Mouse (Mus musculus) embryonic facial prominence, embryonic 11.5 days (tissue): ENCODE data around the gene Sparc. TPM values are rescaled to one million over a fixed set of nuclear protein-coding genes. Genes with fewer than 3 reads are reported as not detected.

Experiments used
- ATAC-seq: fragments of 200-750 bp; cut with Nextera tagmentation; replicated peaks from 2 replicates; pipeline ENCODE4 v1.8.0; 2017; ENCODE audit warnings: low read depth; ENCODE audit not compliant: insufficient number of reproducible peaks, low FRiP score, low TSS enrichment
- DNase-seq: peaks from one replicate; pipeline ENCODE4 v3.0.0-alpha.2; 2015; ENCODE audit warnings: low spot score
- H3K27ac ChIP-seq: fragments of 300-500 bp; sonication (generic); replicated peaks from 2 replicates; pipeline ENCODE4 v1.5.1; 2014; ENCODE audit warnings: mild to moderate bottlenecking, low read depth, low read length, control low read depth
- H3K27me3 ChIP-seq: fragments of 300-500 bp; sonication (generic); 2 replicates; pipeline ENCODE4 v1.6.1; 2014; ENCODE audit warnings: mild to moderate bottlenecking, low read length, moderate library complexity, mixed read lengths; ENCODE audit not compliant: control insufficient read depth, insufficient read depth
- H3K36me3 ChIP-seq: fragments of 300-500 bp; sonication (generic); replicated peaks from 2 replicates; pipeline ENCODE4 v1.6.1; 2014; ENCODE audit warnings: low read depth, mild to moderate bottlenecking, low read length, moderate library complexity, mixed read lengths; ENCODE audit not compliant: control insufficient read depth, insufficient read depth
- H3K4me1 ChIP-seq: fragments of 300-500 bp; sonication (generic); 2 replicates; pipeline ENCODE4 v1.6.1; 2014; ENCODE audit warnings: low read length, mixed read lengths; ENCODE audit not compliant: control insufficient read depth, insufficient read depth
- H3K4me2 ChIP-seq: fragments of 300-500 bp; sonication (generic); 2 replicates; pipeline ENCODE4 v1.6.1; 2014; ENCODE audit warnings: low read depth, mild to moderate bottlenecking, control low read depth, low read length, moderate library complexity
- H3K4me3 ChIP-seq: fragments of 300-500 bp; sonication (generic); 2 replicates; pipeline ENCODE4 v1.5.1; 2014; ENCODE audit warnings: low read depth, low read length, control low read depth
- H3K9ac ChIP-seq: fragments of 300-500 bp; sonication (generic); replicated peaks from 2 replicates; pipeline ENCODE4 v1.6.1; 2014; ENCODE audit warnings: mild to moderate bottlenecking, control low read depth, low read length
- H3K9me3 ChIP-seq: fragments of 300-500 bp; sonication (generic); replicated peaks from 2 replicates; pipeline ENCODE4 v1.6.1; 2016; ENCODE audit warnings: mild to moderate bottlenecking, low read length, inconsistent platforms, mixed read lengths; ENCODE audit not compliant: control insufficient read depth
- WGBS: fragments of 180-500 bp; shearing (Covaris S2); extraction: QIAGEN DNeasy Blood & Tissue Kit; methylation state at CpG from one replicate; pipeline ENCODE4 v1.1.7; 2014; 5-methylcytosine and 5-hydroxymethylcytosine counted together
- polyA plus RNA-seq: library from polyadenylated mRNA; unstranded; fragments of >200 nt; fragmentation: Nextera tagmentation; extraction: Ambion mirVana; gene quantifications from 2 replicates; pipeline ENCODE4 v1.2.1, GENCODE M21; 2014

Sparc gene
- polyA plus RNA-seq, 1 experiment from 2014 or later = 423 TPM

DNA sequence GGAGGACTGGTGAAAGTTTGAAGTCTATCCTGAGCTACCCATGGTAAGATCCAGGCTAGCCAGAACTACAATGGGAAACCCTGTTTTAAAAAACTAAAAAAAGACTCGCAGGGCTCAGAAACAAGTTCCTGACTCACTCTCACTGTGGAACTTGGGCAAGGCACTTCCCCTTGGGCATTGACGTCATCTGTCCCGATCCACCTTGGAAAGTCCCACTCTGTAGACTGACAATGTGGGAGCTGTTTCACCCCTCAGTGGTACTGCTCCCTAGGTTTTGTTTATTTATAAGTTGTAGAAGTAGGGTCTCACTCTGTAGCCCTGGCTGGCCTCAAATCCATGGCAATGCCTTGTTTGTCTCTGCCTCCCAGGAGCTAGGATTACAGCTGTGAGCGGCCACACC lies 30.7 kb upstream of the Sparc start:
- H3K9ac ChIP-seq = no peak overlapping the region
- DNase-seq (no peak), ATAC-seq (no peak)
- H3K27ac ChIP-seq = no peak overlapping the region
- H3K36me3 ChIP-seq = no peaks in the 10 kb centered on the region; the same call in 1 of the 2 replicates
- no peak overlapping the region for H3K4me3 ChIP-seq
- H3K4me1 ChIP-seq = no peaks in the 10 kb centered on the region; the same call in 1 of the 2 replicates
- no peak overlapping the region for H3K4me2 ChIP-seq
- 91% methylated on average over 4 of the region's 4 CpGs for WGBS
- no peaks in the 10 kb centered on the region for H3K9me3 ChIP-seq
- H3K27me3 ChIP-seq = no peaks in the 10 kb centered on the region

GRCm38 (mm10) chr11:55450311-55450710 lies 27.3 kb upstream of the Sparc start:
- 80% methylated on average over 4 of the region's 4 CpGs for WGBS
- Histone ChIP-seq H3K9me3 (no peaks in the 10 kb centered on the region), H3K4me3 (no peak overlapping the region), H3K4me2 (no peak overlapping the region), H3K27me3 (no peaks in the 10 kb centered on the region), H3K9ac (no peak overlapping the region), H3K36me3 (no peaks in the 10 kb centered on the region; the same call in 1 of the 2 replicates), H3K27ac (no peak overlapping the region), H3K4me1 (no peaks in the 10 kb centered on the region)
- ATAC-seq = no peak
- DNase-seq = no peak

DNA sequence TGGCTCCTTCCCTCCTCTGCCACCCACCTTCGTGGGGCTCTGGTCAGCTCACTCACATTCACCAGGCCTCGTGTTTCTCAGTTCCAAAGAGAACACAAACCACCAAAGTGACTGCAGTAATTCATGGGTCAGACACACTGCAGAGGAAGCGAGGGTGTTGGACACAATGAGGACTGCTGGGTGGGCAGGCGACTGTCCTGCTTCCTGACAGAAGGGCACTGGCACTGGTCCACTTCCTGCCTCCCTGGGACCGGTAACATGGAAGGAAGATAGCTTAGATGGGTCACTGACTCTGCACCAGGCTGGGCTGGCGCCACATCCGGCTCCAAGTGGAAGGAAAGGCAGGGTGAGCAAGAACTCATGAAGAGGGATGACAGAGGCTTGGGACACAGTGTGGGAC lies 26.5 kb upstream of the Sparc start:
- Histone ChIP-seq H3K27me3 (no peaks in the 10 kb centered on the region), H3K27ac (no peak overlapping the region), H3K36me3 (no peaks in the 10 kb centered on the region; the same call in 1 of the 2 replicates), H3K4me1 (no peaks in the 10 kb centered on the region), H3K4me3 (no peak overlapping the region), H3K4me2 (no peak overlapping the region), H3K9ac (no peak overlapping the region), H3K9me3 (no peaks in the 10 kb centered on the region)
- WGBS = 74% methylated on average over 7 of the region's 7 CpGs
- ATAC-seq (no peak), DNase-seq (no peak)

DNA sequence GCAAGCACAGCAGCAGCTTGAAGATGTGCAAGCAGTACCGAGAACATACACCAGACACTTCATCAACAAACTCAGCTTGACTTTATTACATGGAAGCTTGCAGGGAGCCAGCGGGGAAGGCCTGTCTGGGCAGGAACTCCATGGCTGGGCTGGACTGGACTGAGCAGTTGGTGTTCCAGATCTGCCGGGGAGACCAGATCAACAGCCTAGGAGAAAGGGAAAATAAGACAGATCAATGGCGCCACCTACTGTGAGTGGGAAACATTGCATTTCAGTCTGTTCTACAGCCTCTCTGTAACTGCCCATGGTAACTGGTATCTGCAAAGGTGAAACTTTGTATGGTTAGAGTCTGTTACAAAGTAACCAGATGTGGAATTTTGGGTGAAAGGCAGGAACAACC lies 23.6 kb upstream of the Sparc start:
- peak; percentile 63 for ATAC-seq
- Histone ChIP-seq H3K9ac (no peak overlapping the region), H3K27me3 (no peaks in the 10 kb centered on the region), H3K27ac (no peak overlapping the region), H3K36me3 (no peaks in the 10 kb centered on the region; the same call in 1 of the 2 replicates), H3K4me3 (no peak overlapping the region), H3K9me3 (no peaks in the 10 kb centered on the region), H3K4me2 (no peak overlapping the region), H3K4me1 (no peaks in the 10 kb centered on the region)
- 24% methylated on average over 4 of the region's 4 CpGs for WGBS
- DNase-seq = peak; percentile 86

GRCm38 (mm10) chr11:55444772-55445171 lies 21.8 kb upstream of the Sparc start:
- H3K4me2 ChIP-seq = no peak overlapping the region
- H3K4me3 ChIP-seq = no peak overlapping the region
- no peak for ATAC-seq
- H3K27me3 ChIP-seq = no peaks in the 10 kb centered on the region
- H3K27ac ChIP-seq = no peak overlapping the region
- no peak overlapping the region for H3K9ac ChIP-seq
- H3K9me3 ChIP-seq = no peaks in the 10 kb centered on the region
- peak; percentile 94 for DNase-seq
- no peaks in the 10 kb centered on the region for H3K4me1 ChIP-seq
- WGBS = 5% methylated on average over 1 of the region's 1 CpGs
- H3K36me3 ChIP-seq = no peaks in the 10 kb centered on the region

- no peaks in the 10 kb centered on the region for H3K4me1 ChIP-seq
- WGBS = 42% methylated on average over 5 of the region's 5 CpGs
Measured at GRCm38 (mm10) chr11:55439718-55440117, 16.7 kb upstream of the Sparc start.

GRCm38 (mm10) chr11:55438031-55438430 lies 15.0 kb upstream of the Sparc start:
- no peaks in the 10 kb centered on the region for H3K36me3 ChIP-seq
- no peak overlapping the region for H3K4me3 ChIP-seq
- no peaks in the 10 kb centered on the region for H3K4me1 ChIP-seq
- no peaks in the 10 kb centered on the region for H3K27me3 ChIP-seq
- 26% methylated on average over 4 of the region's 4 CpGs for WGBS
- DNase-seq (no peak), ATAC-seq (no peak)
- no peak overlapping the region for H3K27ac ChIP-seq
- H3K4me2 ChIP-seq = no peak overlapping the region
- H3K9me3 ChIP-seq = no peaks in the 10 kb centered on the region
- no peak overlapping the region for H3K9ac ChIP-seq

More at GRCm38 (mm10) chr11:55439718-55440117, 16.7 kb upstream of the Sparc start:
- H3K4me2 ChIP-seq = no peak overlapping the region
- H3K9me3 ChIP-seq = no peaks in the 10 kb centered on the region
- no peak overlapping the region for H3K9ac ChIP-seq
- DNase-seq = no peak
- no peaks in the 10 kb centered on the region for H3K27me3 ChIP-seq
- ATAC-seq = no peak
- H3K27ac ChIP-seq = no peak overlapping the region
- no peaks in the 10 kb centered on the region for H3K36me3 ChIP-seq
- H3K4me3 ChIP-seq = no peak overlapping the region

DNA sequence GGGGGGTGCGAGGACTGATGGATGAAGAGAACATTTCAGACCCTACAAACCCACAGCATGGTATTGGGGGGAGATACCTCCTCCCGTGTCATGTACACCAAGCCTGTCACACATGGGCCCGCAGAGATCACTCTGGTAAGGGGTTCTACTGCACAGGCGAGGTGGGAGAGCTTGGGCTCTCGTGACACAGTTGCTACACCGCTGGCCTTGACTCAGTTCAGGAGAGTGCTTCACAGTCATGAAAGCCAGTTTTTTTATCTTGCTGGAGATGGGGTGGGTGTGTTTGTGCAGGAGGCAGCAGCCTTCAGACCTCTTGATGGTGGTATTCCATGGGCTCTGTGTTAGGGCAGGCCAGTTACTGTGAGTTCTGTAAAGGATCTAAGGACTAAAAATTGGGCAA lies 13.1 kb upstream of the Sparc start:
- DNase-seq (no peak), ATAC-seq (no peak)
- no peak overlapping the region for H3K4me3 ChIP-seq
- H3K27me3 ChIP-seq = no peaks in the 10 kb centered on the region
- no peak overlapping the region for H3K27ac ChIP-seq
- H3K9ac ChIP-seq = no peak overlapping the region
- H3K36me3 ChIP-seq = no peaks in the 10 kb centered on the region
- H3K4me1 ChIP-seq = no peaks in the 10 kb centered on the region
- H3K9me3 ChIP-seq = no peaks in the 10 kb centered on the region
- WGBS = 85% methylated on average over 6 of the region's 6 CpGs
- H3K4me2 ChIP-seq = no peak overlapping the region
